Mouse (Mus musculus) layer of hippocampus, adult 9-11 months (tissue): ENCODE measurements around the gene Arhgap19.
A peak's percentile ranks its signal among the peaks of the same experiment; 100 is the strongest.

Experiments
- DNase-seq: peaks from one replicate; pipeline ENCODE4 v3.0.0; 2022

Arhgap19 gene

GRCm38 (mm10) chr19:41737657-41738428, 64.0 kb downstream of the Arhgap19 start:
- peak; percentile 85 for DNase-seq

- peak; percentile 82 for DNase-seq
Measured at GRCm38 (mm10) chr19:41734685-41735084, 67.2 kb downstream of the Arhgap19 start.

- DNase-seq = no peak
Measured at GRCm38 (mm10) chr19:41725491-41725890, 76.4 kb downstream of the Arhgap19 start.

- no peak for DNase-seq
Measured at GRCm38 (mm10) chr19:41724831-41725470, 76.9 kb downstream of the Arhgap19 start.

- DNase-seq = no peak
Measured at GRCm38 (mm10) chr19:41723337-41723736, 78.5 kb downstream of the Arhgap19 start.

- no peak for DNase-seq
Measured at GRCm38 (mm10) chr19:41719436-41719835, 82.4 kb downstream of the Arhgap19 start.
